Mouse (Mus musculus): ENCODE measurements around the gene Ccdc92.

- TF ChIP-seq CTCF (IDR thresholded peaks at IDR 0.05; ENCODE audit: extremely low read depth, insufficient read length, insufficient replicate concordance, low read depth, low read length), result no peak
- no peak for TF ChIP-seq POLR2A (IDR thresholded peaks at IDR 0.05; ENCODE audit: low read depth, low read length)
Measured at GRCm38 (mm10) chr5:124861463-124861862, 761 bp downstream of the Ccdc92 start.

Measured in small intestine, adult 2 months (tissue).